Mouse (Mus musculus): ENCODE measurements around the gene Sept1. TPM values are rescaled to one million over a fixed set of nuclear protein-coding genes. Genes with fewer than 3 reads are reported as not detected.
"Not testable (repeated sequence)": the region's sequence is repeated elsewhere in the genome, so short reads cannot be mapped to it uniquely, and the experiment has no call there.

Gene Sept1
- polyA plus RNA-seq, 1 experiment from 2014 or later, result 11.6 TPM

DNA sequence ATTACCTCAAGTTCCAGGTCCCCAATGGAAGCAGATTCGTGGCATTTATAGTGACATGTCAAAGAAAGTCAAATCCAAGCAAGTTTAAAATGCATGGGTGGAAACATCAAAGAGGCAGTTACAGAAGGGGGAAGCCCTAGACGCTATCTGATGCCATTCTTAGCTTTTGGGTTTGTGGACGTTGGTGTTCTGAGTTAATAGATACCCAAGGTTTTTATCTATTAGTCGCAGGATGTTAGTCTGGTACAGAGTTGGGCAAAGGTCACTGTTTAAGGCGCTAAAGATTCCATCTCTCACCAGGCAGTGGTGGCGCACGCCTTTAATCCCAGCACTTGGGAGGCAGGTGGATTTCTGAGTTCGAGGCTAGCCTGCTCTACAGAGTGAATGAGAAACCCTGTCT, 49.6 kb downstream of the Sept1 start:
- no peaks in the 10 kb centered on the region for H3K4me1 ChIP-seq (ENCODE audit: control insufficient read depth, insufficient read depth, low read length)
- H3K27ac ChIP-seq (replicated peaks; ENCODE audit: low read depth, low read length), result no peak overlapping the region
- H3K36me3 ChIP-seq (ENCODE audit: control insufficient read depth, insufficient read depth, low read length), result no peaks in the 10 kb centered on the region
- ATAC-seq (ENCODE audit: low FRiP score, low TSS enrichment) (no peak), DNase-seq (no peak)
- H3K27me3 ChIP-seq (ENCODE audit: control insufficient read depth, insufficient read depth, low read length), result no peaks in the 10 kb centered on the region
- H3K9me3 ChIP-seq (ENCODE audit: control insufficient read depth, low read length), result no peaks in the 10 kb centered on the region
- no peak overlapping the region for H3K4me2 ChIP-seq (ENCODE audit: low read length)
- H3K4me3 ChIP-seq (replicated peaks; ENCODE audit: low read depth, low read length), result no peak overlapping the region
- no peak overlapping the region for H3K9ac ChIP-seq (replicated peaks; ENCODE audit: low read length)
- 83% methylated on average over 8 of the region's 8 CpGs for WGBS

DNA sequence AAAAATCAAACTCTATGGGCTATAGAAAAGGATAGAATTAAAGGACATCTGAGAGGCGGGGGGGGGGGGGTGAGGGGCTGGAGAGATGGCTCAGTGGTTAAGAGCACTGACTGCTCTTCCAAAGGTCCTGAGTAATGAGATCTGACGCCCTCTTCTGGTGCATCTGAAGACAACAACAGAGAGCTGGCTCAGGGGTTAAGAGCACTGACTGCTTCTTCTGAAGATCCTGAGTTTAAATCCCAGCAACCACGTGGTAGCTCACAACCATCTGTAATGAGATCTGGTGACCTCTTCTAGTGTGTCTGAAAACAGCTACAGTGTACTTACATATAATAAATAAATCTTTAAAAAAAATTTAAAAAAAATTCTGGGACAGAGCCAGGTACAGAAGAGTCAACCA, 51.2 kb downstream of the Sept1 start:
- not testable (repeated sequence) for H3K4me1 ChIP-seq (ENCODE audit: control insufficient read depth, insufficient read depth, low read length); H3K9ac ChIP-seq (replicated peaks; ENCODE audit: low read length); ATAC-seq (ENCODE audit: low FRiP score, low TSS enrichment); H3K4me2 ChIP-seq (ENCODE audit: low read length); H3K27me3 ChIP-seq (ENCODE audit: control insufficient read depth, insufficient read depth, low read length); H3K36me3 ChIP-seq (ENCODE audit: control insufficient read depth, insufficient read depth, low read length); H3K4me3 ChIP-seq (replicated peaks; ENCODE audit: low read depth, low read length); H3K9me3 ChIP-seq (ENCODE audit: control insufficient read depth, low read length); H3K27ac ChIP-seq (replicated peaks; ENCODE audit: low read depth, low read length); DNase-seq
- WGBS, result 33% methylated on average over 3 of the region's 3 CpGs

DNA sequence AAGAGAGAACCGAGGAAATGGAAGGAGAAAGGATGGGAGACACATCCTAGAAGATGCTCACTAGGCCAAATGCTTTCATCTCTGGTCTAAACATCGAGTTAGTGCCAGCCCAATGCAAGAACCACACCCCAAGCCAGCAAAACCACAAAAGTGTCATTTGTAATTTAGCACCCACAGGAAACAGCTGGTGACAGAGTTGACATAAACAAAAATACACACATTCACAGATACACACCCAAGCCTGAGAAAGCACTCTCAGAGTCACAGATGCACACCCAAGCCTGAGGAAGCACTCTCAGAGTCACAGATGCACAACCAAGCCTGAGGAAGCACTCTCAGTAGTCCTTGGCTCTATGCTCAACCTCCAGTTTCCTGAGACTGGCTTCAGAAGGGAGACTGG, 52.1 kb downstream of the Sept1 start:
- ATAC-seq (ENCODE audit: low FRiP score, low TSS enrichment) (no peak), DNase-seq (no peak)
- H3K9ac ChIP-seq (replicated peaks; ENCODE audit: low read length), result no peak overlapping the region
- H3K27ac ChIP-seq (replicated peaks; ENCODE audit: low read depth, low read length), result no peak overlapping the region
- H3K27me3 ChIP-seq (ENCODE audit: control insufficient read depth, insufficient read depth, low read length), result no peaks in the 10 kb centered on the region
- H3K4me3 ChIP-seq (replicated peaks; ENCODE audit: low read depth, low read length), result no peak overlapping the region
- no peaks in the 10 kb centered on the region for H3K9me3 ChIP-seq (ENCODE audit: control insufficient read depth, low read length)
- no peaks in the 10 kb centered on the region for H3K4me1 ChIP-seq (ENCODE audit: control insufficient read depth, insufficient read depth, low read length)
- no peak overlapping the region for H3K4me2 ChIP-seq (ENCODE audit: low read length)
- WGBS, result 82% methylated on average over 2 of the region's 2 CpGs
- H3K36me3 ChIP-seq (ENCODE audit: control insufficient read depth, insufficient read depth, low read length), result no peaks in the 10 kb centered on the region

DNA sequence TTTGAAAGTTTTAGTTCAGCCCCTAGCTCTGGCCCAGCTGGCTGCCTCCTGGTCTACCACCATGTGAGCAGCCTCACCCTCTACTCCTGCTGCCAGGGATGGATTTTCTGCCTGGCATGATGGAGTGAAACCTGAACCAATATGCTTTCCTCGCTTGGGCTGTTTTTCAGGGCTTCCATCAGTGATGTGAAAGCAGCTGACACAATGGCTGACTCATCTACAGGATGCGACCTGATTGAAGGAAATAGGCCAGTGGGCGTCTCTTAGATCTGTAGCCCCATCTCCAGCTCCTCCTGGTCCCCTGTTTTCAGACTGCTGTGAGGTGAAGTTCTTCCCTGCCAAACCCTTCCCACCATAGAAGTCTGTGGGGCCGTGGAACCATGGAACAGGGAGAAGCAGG, 56.0 kb downstream of the Sept1 start:
- no peak overlapping the region for H3K4me2 ChIP-seq (ENCODE audit: low read length)
- no peaks in the 10 kb centered on the region for H3K4me1 ChIP-seq (ENCODE audit: control insufficient read depth, insufficient read depth, low read length)
- no peaks in the 10 kb centered on the region for H3K27me3 ChIP-seq (ENCODE audit: control insufficient read depth, insufficient read depth, low read length)
- ATAC-seq (ENCODE audit: low FRiP score, low TSS enrichment) (no peak), DNase-seq (no peak)
- H3K9ac ChIP-seq (replicated peaks; ENCODE audit: low read length), result no peak overlapping the region
- WGBS, result 79% methylated on average over 4 of the region's 4 CpGs
- no peak overlapping the region for H3K4me3 ChIP-seq (replicated peaks; ENCODE audit: low read depth, low read length)
- H3K36me3 ChIP-seq (ENCODE audit: control insufficient read depth, insufficient read depth, low read length), result no peaks in the 10 kb centered on the region
- no peaks in the 10 kb centered on the region for H3K9me3 ChIP-seq (ENCODE audit: control insufficient read depth, low read length)
- no peak overlapping the region for H3K27ac ChIP-seq (replicated peaks; ENCODE audit: low read depth, low read length)

DNA sequence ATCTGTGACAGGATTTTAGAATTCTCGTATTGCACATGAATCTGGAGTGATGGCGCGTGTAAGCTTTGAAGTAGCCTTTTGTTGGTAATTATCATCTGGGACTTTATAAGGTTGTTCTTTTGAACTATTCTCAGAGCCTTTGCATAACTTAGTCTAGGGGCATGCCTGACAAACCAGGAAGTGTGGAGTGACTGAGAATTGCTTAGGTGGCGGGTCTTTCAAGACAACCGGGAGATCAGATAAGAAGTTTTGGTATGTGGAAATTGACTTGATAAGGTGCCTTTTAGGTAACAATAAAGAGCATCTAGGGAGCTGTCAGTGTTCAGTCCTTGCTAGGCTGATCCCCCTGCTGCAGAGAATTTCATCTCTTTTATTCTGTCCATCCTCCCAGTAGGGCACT, 66.4 kb downstream of the Sept1 start:
- 83% methylated on average over 5 of the region's 5 CpGs for WGBS
- H3K27me3 ChIP-seq (ENCODE audit: control insufficient read depth, insufficient read depth, low read length), result no peaks in the 10 kb centered on the region
- H3K4me3 ChIP-seq (replicated peaks; ENCODE audit: low read depth, low read length), result no peak overlapping the region
- no peaks in the 10 kb centered on the region for H3K9me3 ChIP-seq (ENCODE audit: control insufficient read depth, low read length)
- no peak overlapping the region for H3K27ac ChIP-seq (replicated peaks; ENCODE audit: low read depth, low read length)
- ATAC-seq (ENCODE audit: low FRiP score, low TSS enrichment), result no peak
- H3K4me2 ChIP-seq (ENCODE audit: low read length), result no peak overlapping the region
- no peaks in the 10 kb centered on the region for H3K36me3 ChIP-seq (ENCODE audit: control insufficient read depth, insufficient read depth, low read length)
- no peak overlapping the region for H3K9ac ChIP-seq (replicated peaks; ENCODE audit: low read length)
- DNase-seq, result no peak
- no peaks in the 10 kb centered on the region for H3K4me1 ChIP-seq (ENCODE audit: control insufficient read depth, insufficient read depth, low read length)

DNA sequence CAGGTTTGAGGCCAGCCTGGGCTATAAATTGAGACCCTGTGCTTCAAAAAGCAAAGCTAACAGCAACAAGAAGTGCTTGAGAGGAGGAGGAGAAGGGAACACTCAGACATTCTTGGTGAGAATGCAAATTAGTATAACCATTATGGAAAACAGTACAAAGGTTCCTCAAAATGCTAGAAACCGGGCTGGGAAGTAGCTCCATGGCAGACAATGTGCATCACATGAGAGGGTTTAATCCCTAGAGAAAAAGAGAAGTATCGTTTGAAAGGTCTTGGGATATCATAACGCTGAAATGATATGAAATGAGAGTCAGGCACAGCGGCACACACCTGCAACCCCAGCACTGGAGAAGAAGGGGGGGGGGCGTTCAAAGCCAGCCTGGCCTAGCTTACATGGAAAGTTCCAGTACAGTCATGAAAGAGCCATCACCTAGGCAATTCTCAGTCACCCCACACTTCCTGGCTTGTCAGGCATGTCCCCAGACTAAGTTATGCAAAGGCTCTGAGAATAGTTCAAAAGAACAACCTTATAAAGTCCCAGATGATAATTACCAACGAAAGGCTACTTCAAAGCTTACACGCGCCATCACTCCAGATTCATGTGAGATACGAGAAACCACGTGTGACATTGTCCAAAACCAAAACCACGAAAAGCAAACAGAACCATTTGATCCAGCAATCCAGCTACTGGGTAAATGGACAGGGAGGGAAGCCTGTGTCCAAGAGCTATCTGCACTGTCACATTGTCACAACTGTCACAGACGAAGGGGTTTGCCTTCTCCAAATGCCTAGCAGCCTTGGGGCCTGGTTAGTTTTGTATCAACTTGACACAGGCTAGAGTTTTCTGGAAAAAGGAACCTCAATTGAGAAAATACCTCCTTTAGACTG, 67.1 kb downstream of the Sept1 start:
- Histone ChIP-seq H3K4me3 (replicated peaks; ENCODE audit: low read depth, low read length) (no peak overlapping the region), H3K4me1 (ENCODE audit: control insufficient read depth, insufficient read depth, low read length) (no peaks in the 10 kb centered on the region), H3K9ac (replicated peaks; ENCODE audit: low read length) (no peak overlapping the region), H3K27ac (replicated peaks; ENCODE audit: low read depth, low read length) (no peak overlapping the region), H3K27me3 (ENCODE audit: control insufficient read depth, insufficient read depth, low read length) (no peaks in the 10 kb centered on the region), H3K9me3 (ENCODE audit: control insufficient read depth, low read length) (no peaks in the 10 kb centered on the region), H3K36me3 (ENCODE audit: control insufficient read depth, insufficient read depth, low read length) (no peaks in the 10 kb centered on the region), H3K4me2 (ENCODE audit: low read length) (no peak overlapping the region)
- WGBS, result 81% methylated on average over 12 of the region's 12 CpGs
- ATAC-seq (ENCODE audit: low FRiP score, low TSS enrichment), result no peak
- no peak for DNase-seq

Other genes with a start within 250 kb of the Sept1 start
- gene Mvp, start 218.5 kb downstream of the Sept1 start, polyA plus RNA-seq (2014; fragmentation: Nextera tagmentation; extraction: Ambion mirVana), result 1.7 and 3.1 TPM in 2 replicates
- not detected in 2 replicates for gene Pagr1b, start 216.6 kb downstream of the Sept1 start, polyA plus RNA-seq (2014; fragmentation: Nextera tagmentation; extraction: Ambion mirVana)
- 21.2 and 38.3 TPM in 2 replicates for gene Pagr1a, start 215.8 kb downstream of the Sept1 start, polyA plus RNA-seq (2014; fragmentation: Nextera tagmentation; extraction: Ambion mirVana)
- 53.4 and 64.6 TPM in 2 replicates for gene Gm42742, start 212.0 kb downstream of the Sept1 start, polyA plus RNA-seq (2014; fragmentation: Nextera tagmentation; extraction: Ambion mirVana)
- 21.8 and 28.9 TPM in 2 replicates for gene Prrt2, start 211.9 kb downstream of the Sept1 start, polyA plus RNA-seq (2014; fragmentation: Nextera tagmentation; extraction: Ambion mirVana)
- 68.3 and 80.8 TPM in 2 replicates for gene Maz, start 206.1 kb downstream of the Sept1 start, polyA plus RNA-seq (2014; fragmentation: Nextera tagmentation; extraction: Ambion mirVana)
- 18.9 and 30.2 TPM in 2 replicates for gene Kif22, start 190.7 kb downstream of the Sept1 start, polyA plus RNA-seq (2014; fragmentation: Nextera tagmentation; extraction: Ambion mirVana)
- gene Zg16, start 145.8 kb downstream of the Sept1 start, polyA plus RNA-seq (2014; fragmentation: Nextera tagmentation; extraction: Ambion mirVana), result not detected in 2 replicates
- 0.84 and 2.2 TPM in 2 replicates for gene AI467606, start 141.8 kb downstream of the Sept1 start, polyA plus RNA-seq (2014; fragmentation: Nextera tagmentation; extraction: Ambion mirVana)
- gene Qprt, start 110.9 kb downstream of the Sept1 start, polyA plus RNA-seq (2014; fragmentation: Nextera tagmentation; extraction: Ambion mirVana), result 0.11 and 0.67 TPM in 2 replicates
- gene Spn, start 95.3 kb downstream of the Sept1 start, polyA plus RNA-seq (2014; fragmentation: Nextera tagmentation; extraction: Ambion mirVana), result not detected in 2 replicates
- gene Cd2bp2, start 37.1 kb downstream of the Sept1 start, polyA plus RNA-seq (2014; fragmentation: Nextera tagmentation; extraction: Ambion mirVana), result 59.5 and 81.1 TPM in 2 replicates
- 24.6 and 27.6 TPM in 2 replicates for gene Tbc1d10b, start 24.7 kb downstream of the Sept1 start, polyA plus RNA-seq (2014; fragmentation: Nextera tagmentation; extraction: Ambion mirVana)
- 4.3 and 4.5 TPM in 2 replicates for gene Mylpf, start 24.2 kb downstream of the Sept1 start, polyA plus RNA-seq (2014; fragmentation: Nextera tagmentation; extraction: Ambion mirVana)
- 31.9 and 39.7 TPM in 2 replicates for gene Zfp553, start 69 bp downstream of the Sept1 start, polyA plus RNA-seq (2014; fragmentation: Nextera tagmentation; extraction: Ambion mirVana)
- gene Zfp771, start 11.1 kb upstream of the Sept1 start, polyA plus RNA-seq (2014; fragmentation: Nextera tagmentation; extraction: Ambion mirVana), result 55.2 and 71.2 TPM in 2 replicates
- 125 and 134 TPM in 2 replicates for gene Dctpp1, start 27.6 kb upstream of the Sept1 start, polyA plus RNA-seq (2014; fragmentation: Nextera tagmentation; extraction: Ambion mirVana)
- 77.6 and 78.4 TPM in 2 replicates for gene Sephs2, start 40.9 kb upstream of the Sept1 start, polyA plus RNA-seq (2014; fragmentation: Nextera tagmentation; extraction: Ambion mirVana)
- 0.22 and 0.39 TPM in 2 replicates for gene Itgal, start 63.1 kb upstream of the Sept1 start, polyA plus RNA-seq (2014; fragmentation: Nextera tagmentation; extraction: Ambion mirVana)
- 5.1 and 12.9 TPM in 2 replicates for gene Zfp768, start 112.5 kb upstream of the Sept1 start, polyA plus RNA-seq (2014; fragmentation: Nextera tagmentation; extraction: Ambion mirVana)
- gene Zfp747, start 142.9 kb upstream of the Sept1 start, polyA plus RNA-seq (2014; fragmentation: Nextera tagmentation; extraction: Ambion mirVana), result 7.0 and 7.7 TPM in 2 replicates
- 5.3 and 6.9 TPM in 2 replicates for gene 9130019O22Rik, start 154.0 kb upstream of the Sept1 start, polyA plus RNA-seq (2014; fragmentation: Nextera tagmentation; extraction: Ambion mirVana)
- 5.5 and 6.2 TPM in 2 replicates for gene E430018J23Rik, start 160.5 kb upstream of the Sept1 start, polyA plus RNA-seq (2014; fragmentation: Nextera tagmentation; extraction: Ambion mirVana)
- gene Zfp764, start 173.7 kb upstream of the Sept1 start, polyA plus RNA-seq (2014; fragmentation: Nextera tagmentation; extraction: Ambion mirVana), result 4.6 and 5.7 TPM in 2 replicates
- 31.9 and 33.9 TPM in 2 replicates for gene Zfp688, start 188.9 kb upstream of the Sept1 start, polyA plus RNA-seq (2014; fragmentation: Nextera tagmentation; extraction: Ambion mirVana)
- gene Zfp689, start 216.0 kb upstream of the Sept1 start, polyA plus RNA-seq (2014; fragmentation: Nextera tagmentation; extraction: Ambion mirVana), result 16.1 and 16.6 TPM in 2 replicates
- 41.8 and 44.3 TPM in 2 replicates for gene Prr14, start 226.5 kb upstream of the Sept1 start, polyA plus RNA-seq (2014; fragmentation: Nextera tagmentation; extraction: Ambion mirVana)
- gene Fbrs, start 246.1 kb upstream of the Sept1 start, polyA plus RNA-seq (2014; fragmentation: Nextera tagmentation; extraction: Ambion mirVana), result 14.9 and 17.8 TPM in 2 replicates

All from midbrain, embryonic 14.5 days (tissue).